Mouse (Mus musculus) midbrain, embryonic 10.5 days (tissue): ENCODE measurements around the gene Rsph6a. TPM values are rescaled to one million over a fixed set of nuclear protein-coding genes. Genes with fewer than 3 reads are reported as not detected.

Experiments used
- DNase-seq: peaks from one replicate; pipeline ENCODE4 v3.0.0-alpha.2; 2017; ENCODE audit warnings: low spot score
- H3K27ac ChIP-seq: fragments of 300-500 bp; sonication (generic); replicated peaks from 2 replicates; pipeline ENCODE4 v1.5.1; 2016; ENCODE audit warnings: mild to moderate bottlenecking
- H3K27me3 ChIP-seq: fragments of 300-500 bp; sonication (generic); 2 replicates; pipeline ENCODE4 v1.6.1; 2016; ENCODE audit warnings: low read depth, mild to moderate bottlenecking; ENCODE audit not compliant: poor library complexity, severe bottlenecking
- H3K36me3 ChIP-seq: fragments of 300-500 bp; sonication (generic); 2 replicates; pipeline ENCODE4 v1.6.1; 2016; ENCODE audit warnings: mild to moderate bottlenecking, moderate library complexity
- H3K4me1 ChIP-seq: fragments of 300-500 bp; sonication (generic); 2 replicates; pipeline ENCODE4 v1.6.1; 2016
- H3K4me3 ChIP-seq: fragments of 300-500 bp; sonication (generic); 2 replicates; pipeline ENCODE4 v1.5.1; 2016; ENCODE audit warnings: mild to moderate bottlenecking, moderate library complexity
- H3K9me3 ChIP-seq: fragments of 300-500 bp; sonication (generic); replicated peaks from 2 replicates; pipeline ENCODE4 v1.6.1; 2016; ENCODE audit warnings: mild to moderate bottlenecking
- WGBS: fragments of 180-500 bp; shearing (Covaris S2); methylation state at CpG from one replicate; pipeline ENCODE4 v1.1.7; 2016; 5-methylcytosine and 5-hydroxymethylcytosine counted together
- polyA plus RNA-seq: library from polyadenylated mRNA; unstranded; fragments of >200 nt; fragmentation: Nextera tagmentation; extraction: Ambion mirVana; gene quantifications from 2 replicates; pipeline ENCODE4 v1.2.1, GENCODE M21; 2016

Rsph6a gene
- polyA plus RNA-seq, 1 experiment from 2014 or later: not detected

GRCm38 (mm10) chr7:19097217-19097616 lies 42.7 kb downstream of the Rsph6a start:
- Histone ChIP-seq H3K27ac (0 out of 2 replicates have a peak overlapping the region, but pooled peaks have one; percentile 52), H3K4me1 (peaks cover 62% of the 10 kb centered on the region), H3K36me3 (peaks cover 20% of the 10 kb centered on the region), H3K4me3 (peak overlapping the region; percentile 85), H3K9me3 (no peaks in the 10 kb centered on the region), H3K27me3 (peaks cover 3% of the 10 kb centered on the region)
- no peak for DNase-seq
- WGBS: 84% methylated on average over 2 of the region's 2 CpGs

GRCm38 (mm10) chr7:19097863-19098262 lies 43.4 kb downstream of the Rsph6a start:
- H3K27ac ChIP-seq: no peak overlapping the region
- no peaks in the 10 kb centered on the region for H3K27me3 ChIP-seq
- no peak overlapping the region for H3K4me3 ChIP-seq
- peaks cover 56% of the 10 kb centered on the region for H3K4me1 ChIP-seq
- peaks cover 18% of the 10 kb centered on the region for H3K36me3 ChIP-seq
- no peak for DNase-seq
- H3K9me3 ChIP-seq: no peaks in the 10 kb centered on the region

- Histone ChIP-seq H3K4me1 (peaks cover 47% of the 10 kb centered on the region), H3K9me3 (no peaks in the 10 kb centered on the region), H3K36me3 (peaks cover 18% of the 10 kb centered on the region), H3K4me3 (no peak overlapping the region), H3K27ac (no peak overlapping the region), H3K27me3 (no peaks in the 10 kb centered on the region)
- 61% methylated on average over 7 of the region's 7 CpGs for WGBS
- no peak for DNase-seq
Measured at GRCm38 (mm10) chr7:19098811-19099210, 44.3 kb downstream of the Rsph6a start.

GRCm38 (mm10) chr7:19100290-19100689 lies 45.8 kb downstream of the Rsph6a start:
- H3K27ac ChIP-seq: no peak overlapping the region
- 87% methylated on average over 1 of the region's 1 CpGs for WGBS
- DNase-seq: no peak
- peaks cover 34% of the 10 kb centered on the region for H3K4me1 ChIP-seq
- peaks cover 18% of the 10 kb centered on the region for H3K36me3 ChIP-seq
- H3K27me3 ChIP-seq: no peaks in the 10 kb centered on the region
- H3K4me3 ChIP-seq: no peak overlapping the region
- no peaks in the 10 kb centered on the region for H3K9me3 ChIP-seq

GRCm38 (mm10) chr7:19103741-19104140 lies 49.3 kb downstream of the Rsph6a start:
- Histone ChIP-seq H3K27me3 (no peaks in the 10 kb centered on the region), H3K36me3 (no peaks in the 10 kb centered on the region), H3K4me1 (peaks cover 5% of the 10 kb centered on the region; the same call in 1 of the 2 replicates), H3K4me3 (no peak overlapping the region), H3K9me3 (no peaks in the 10 kb centered on the region), H3K27ac (no peak overlapping the region)
- no peak for DNase-seq

- no peak for DNase-seq
- Histone ChIP-seq H3K9me3 (no peaks in the 10 kb centered on the region), H3K36me3 (no peaks in the 10 kb centered on the region), H3K4me3 (no peak overlapping the region), H3K4me1 (no peaks in the 10 kb centered on the region), H3K27ac (no peak overlapping the region), H3K27me3 (no peaks in the 10 kb centered on the region)
- whole genome bisulfite sequencing: 88% methylated on average over 2 of the region's 2 CpGs
Measured at GRCm38 (mm10) chr7:19104486-19104885, 50.0 kb downstream of the Rsph6a start.

- Histone ChIP-seq H3K4me1 (no peaks in the 10 kb centered on the region), H3K27me3 (no peaks in the 10 kb centered on the region), H3K4me3 (no peak overlapping the region), H3K27ac (no peak overlapping the region), H3K9me3 (no peaks in the 10 kb centered on the region), H3K36me3 (no peaks in the 10 kb centered on the region)
- no peak for DNase-seq
- WGBS: 73% methylated on average over 3 of the region's 3 CpGs
Measured at GRCm38 (mm10) chr7:19107436-19107835, 52.9 kb downstream of the Rsph6a start.

GRCm38 (mm10) chr7:19109565-19109964 lies 55.1 kb downstream of the Rsph6a start:
- H3K4me1 ChIP-seq: no peaks in the 10 kb centered on the region
- WGBS: 78% methylated on average over 1 of the region's 1 CpGs
- H3K27ac ChIP-seq: no peak overlapping the region
- DNase-seq: no peak
- peaks cover 3% of the 10 kb centered on the region; the same call in 1 of the 2 replicates for H3K27me3 ChIP-seq
- H3K36me3 ChIP-seq: no peaks in the 10 kb centered on the region
- no peak overlapping the region for H3K4me3 ChIP-seq
- no peaks in the 10 kb centered on the region for H3K9me3 ChIP-seq

GRCm38 (mm10) chr7:19118028-19118771 lies 63.7 kb downstream of the Rsph6a start, which contains the start of gene Gm4969:
Gm4969 (minus strand) TSS chr7:19118368.
- 20% methylated on average over 62 of the region's 64 CpGs for WGBS
- H3K27ac ChIP-seq: peak within 1 kb of the TSS; percentile 42; the same call in 1 of the 2 replicates

GRCm38 (mm10) chr7:19119083-19119482 lies 64.6 kb downstream of the Rsph6a start:
- peaks cover 14% of the 10 kb centered on the region for H3K9me3 ChIP-seq
- H3K4me1 ChIP-seq: peaks cover 24% of the 10 kb centered on the region
- WGBS: 93% methylated on average over 8 of the region's 8 CpGs
- peak; percentile 20 for DNase-seq
- H3K4me3 ChIP-seq: no peak overlapping the region
- peaks cover 5% of the 10 kb centered on the region; the same call in 1 of the 2 replicates for H3K36me3 ChIP-seq
- H3K27me3 ChIP-seq: peaks cover 18% of the 10 kb centered on the region
- H3K27ac ChIP-seq: no peak overlapping the region

More at GRCm38 (mm10) chr7:19118028-19118771, 63.7 kb downstream of the Rsph6a start, which contains the start of gene Gm4969:
- Histone ChIP-seq H3K27me3 (peaks cover 18% of the 10 kb centered on the region), H3K4me3 (peak within 1 kb of the TSS; percentile 36), H3K4me1 (peaks cover 24% of the 10 kb centered on the region), H3K9me3 (peaks cover 14% of the 10 kb centered on the region), H3K36me3 (peaks cover 5% of the 10 kb centered on the region; the same call in 1 of the 2 replicates)
- peak; percentile 66 for DNase-seq

- Histone ChIP-seq H3K27me3 (peaks cover 18% of the 10 kb centered on the region), H3K4me1 (peaks cover 24% of the 10 kb centered on the region), H3K36me3 (peaks cover 5% of the 10 kb centered on the region; the same call in 1 of the 2 replicates), H3K27ac (peak within 1 kb of the TSS; percentile 86), H3K4me3 (peak within 1 kb of the TSS; percentile 82), H3K9me3 (peaks cover 14% of the 10 kb centered on the region)
- 3% methylated on average over 34 of the region's 34 CpGs for WGBS
- DNase-seq: peak; percentile 92
Measured at GRCm38 (mm10) chr7:19119631-19120429, 65.3 kb downstream of the Rsph6a start, which contains the start of gene Fbxo46. Fbxo46 (plus strand) TSS chr7:19119859.

- Histone ChIP-seq H3K36me3 (peaks cover 5% of the 10 kb centered on the region), H3K4me1 (peaks cover 24% of the 10 kb centered on the region), H3K9me3 (peaks cover 14% of the 10 kb centered on the region), H3K27me3 (peaks cover 18% of the 10 kb centered on the region), H3K27ac (no peak overlapping the region), H3K4me3 (0 out of 2 replicates have a peak overlapping the region, but pooled peaks have one; percentile 82)
- DNase-seq: no peak
- WGBS: 94% methylated on average over 4 of the region's 4 CpGs
Measured at GRCm38 (mm10) chr7:19121686-19122085, 67.2 kb downstream of the Rsph6a start.
